Mouse (Mus musculus): ENCODE data around the gene Btbd1.
A peak's percentile ranks its signal among the peaks of the same experiment; 100 is the strongest.

DNA sequence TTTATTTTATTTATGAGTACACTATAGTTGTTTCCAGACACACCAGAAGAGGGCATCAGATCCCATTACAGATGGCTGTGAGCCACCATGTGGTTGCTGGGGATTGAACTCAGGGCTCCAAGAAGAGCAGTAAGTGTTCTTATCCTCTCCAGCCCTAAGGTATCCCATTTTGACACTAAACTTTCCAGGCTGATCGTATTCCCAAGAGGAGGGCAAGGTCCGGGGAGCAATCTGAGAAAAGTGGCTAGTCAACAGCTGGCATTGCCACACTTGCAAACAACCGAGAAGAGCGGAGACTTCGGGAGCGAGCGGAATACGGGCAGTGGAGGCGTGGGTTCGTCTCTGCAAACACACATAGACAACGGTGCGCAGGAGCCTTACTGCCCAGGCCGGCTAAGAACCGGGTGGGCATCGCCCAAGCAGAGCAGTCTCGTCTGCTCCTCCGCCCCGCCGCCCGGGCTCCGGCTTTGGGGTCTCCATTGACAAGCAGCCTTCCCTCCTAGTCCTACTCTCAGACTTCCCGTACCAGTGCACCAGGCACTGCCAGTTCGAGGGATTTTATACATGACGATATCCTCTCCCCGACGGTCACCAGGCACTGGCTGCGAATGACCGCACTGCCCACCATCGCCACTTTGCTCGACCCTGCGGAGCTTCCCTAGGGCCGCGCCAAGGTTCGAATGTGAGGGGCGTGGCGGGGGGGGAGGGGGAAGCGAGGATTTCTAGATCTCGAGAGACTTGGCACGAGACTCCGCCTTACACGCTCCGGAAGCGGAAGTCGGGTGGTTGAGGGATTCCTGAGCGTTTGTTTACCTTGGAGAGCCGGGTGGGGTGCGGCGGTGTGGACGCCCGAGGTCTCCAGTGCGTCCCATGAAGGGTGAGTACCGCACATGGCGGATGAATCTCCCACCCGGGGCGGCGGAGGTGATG, 66.8 kb downstream of the Btbd1 start, which contains the start of gene Ramac:
- TF ChIP-seq POLR2A (IDR thresholded peaks at IDR 0.05; ENCODE audit: extremely low read depth, insufficient read depth, low read length): peak; percentile 73
- no peak for TF ChIP-seq CTCF (IDR thresholded peaks at IDR 0.05; ENCODE audit: low read depth, low read length)

All from liver, adult 2 months (tissue).